Mouse (Mus musculus) kidney, postnatal 36 days (tissue): ENCODE data around the gene Olfr319.
"Not testable (repeated sequence)": the region's sequence is repeated elsewhere in the genome, so short reads cannot be mapped to it uniquely, and the experiment has no call there.

Experiments
- DNase-seq, 2 experiments: peaks; one replicate each; pipeline ENCODE4 v3.0.0; 2021 to 2022; ENCODE audit warnings: mixed read lengths in 2 of 2

Olfr319 gene

DNA sequence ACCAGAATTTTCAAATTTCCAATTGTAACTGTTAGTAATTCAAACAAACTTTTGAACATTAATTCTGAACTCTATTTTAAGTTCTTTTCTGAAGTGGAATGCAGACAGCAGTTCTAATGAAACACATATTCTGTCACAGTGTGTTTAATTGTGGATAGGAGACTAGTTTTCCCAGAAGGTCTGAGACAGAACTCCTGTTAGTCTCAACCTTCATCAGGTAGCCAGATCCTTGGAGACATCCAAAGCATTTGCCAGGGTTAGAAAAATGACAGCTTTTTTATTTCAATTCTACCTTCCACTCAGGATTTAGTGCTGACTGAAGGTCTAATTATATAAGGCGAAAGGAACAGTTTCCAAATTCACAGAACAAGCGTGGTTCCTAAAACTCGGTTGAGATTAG, at the start of gene Olfr319:
Gene Olfr319 (plus strand): TSS at position 301 of the 400 bp plus-strand sequence.
- no peak for DNase-seq

GRCm38 (mm10) chr11:58655151-58655550, 43.8 kb upstream of the Olfr319 start:
- no peak for DNase-seq

DNA sequence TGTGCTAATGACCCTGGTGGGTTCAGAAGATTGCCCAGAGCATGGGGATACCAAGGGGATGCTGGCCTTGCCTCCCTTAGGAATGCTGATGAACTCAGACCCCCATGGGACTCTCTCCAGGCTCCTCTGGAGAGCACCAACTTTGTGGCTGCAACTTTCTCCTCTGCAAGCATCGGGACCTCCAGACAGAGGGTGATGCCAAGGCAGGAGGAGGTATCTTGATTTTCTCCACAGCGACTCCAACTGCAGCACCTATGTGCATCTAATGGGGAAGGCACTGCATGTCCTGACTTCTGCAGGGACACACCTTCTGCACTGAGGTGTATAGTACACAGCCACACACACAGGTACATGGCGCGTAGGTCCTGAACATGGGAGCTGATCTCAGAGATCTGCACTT, 40.4 kb upstream of the Olfr319 start, which contains the start of gene Olfr322:
Gene Olfr322 (plus strand): TSS at position 187 of the 400 bp plus-strand sequence.
- no peak for DNase-seq

GRCm38 (mm10) chr11:58669252-58669651, 29.7 kb upstream of the Olfr319 start:
- DNase-seq, result no peak

DNA sequence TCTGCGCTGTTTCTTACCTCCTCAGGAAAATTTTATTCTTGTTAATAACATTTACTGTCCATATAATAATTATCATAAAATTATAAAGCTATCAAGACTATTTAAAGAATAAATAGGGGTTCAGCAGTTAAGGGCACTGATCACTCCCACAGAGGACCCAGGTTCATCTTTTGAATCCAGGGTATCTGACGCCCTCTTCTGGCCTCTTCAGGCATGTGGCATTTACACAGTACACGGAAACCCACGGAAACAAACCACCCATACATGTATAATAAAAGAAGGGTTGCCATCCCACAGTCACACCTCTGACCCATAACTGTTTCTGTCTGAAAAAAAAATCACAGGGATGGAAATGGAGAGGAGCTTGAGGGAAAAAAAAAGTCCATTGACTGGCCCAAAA, 27.1 kb upstream of the Olfr319 start:
- DNase-seq, result peak in 1 of 2 experiments; percentile 14

GRCm38 (mm10) chr11:58680799-58681198, 18.2 kb upstream of the Olfr319 start, which contains the start of gene Olfr320:
Gene Olfr320, plus strand, starts transcription at chr11:58681099.
- DNase-seq, result no peak

DNA sequence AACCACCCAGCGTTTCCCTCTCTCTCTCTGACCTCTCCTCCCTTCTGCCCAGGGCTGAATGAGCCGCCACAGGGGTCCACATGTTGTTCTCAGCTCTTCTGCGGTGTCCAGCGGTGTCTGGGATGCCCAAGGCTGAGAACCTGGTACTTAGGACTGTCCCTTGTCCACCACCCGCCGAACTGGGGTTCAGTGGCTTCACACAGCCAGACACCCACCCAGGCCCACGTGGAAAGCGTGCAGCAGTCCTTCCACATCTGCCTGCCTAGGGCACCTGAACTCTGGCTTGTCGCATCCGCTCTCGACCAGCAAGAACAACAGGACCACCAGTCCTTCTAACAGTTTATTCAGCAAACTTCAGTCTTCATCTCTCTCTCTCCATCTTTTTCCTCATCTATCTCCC, 10.1 kb downstream of the Olfr319 start:
- no peak for DNase-seq

- DNase-seq, result not testable (repeated sequence)
Observed at GRCm38 (mm10) chr11:58717723-58718122, 18.8 kb downstream of the Olfr319 start.

- no peak for DNase-seq
Observed at GRCm38 (mm10) chr11:58719701-58720100, 20.7 kb downstream of the Olfr319 start.

GRCm38 (mm10) chr11:58723914-58724313, 25.0 kb downstream of the Olfr319 start, which contains the start of gene Olfr318:
Gene Olfr318, minus strand, starts transcription at chr11:58724014.
- no peak for DNase-seq

GRCm38 (mm10) chr11:58727896-58728650, 29.1 kb downstream of the Olfr319 start:
- peak; percentile 57 to 69 for DNase-seq

- no peak for DNase-seq
Observed at GRCm38 (mm10) chr11:58733372-58733771, 34.4 kb downstream of the Olfr319 start.

GRCm38 (mm10) chr11:58738792-58739262, 39.9 kb downstream of the Olfr319 start, which contains the start of gene Olfr317:
Gene Olfr317, minus strand, starts transcription at chr11:58739212.
- DNase-seq, result no peak

- DNase-seq, result not testable (repeated sequence)
Observed at GRCm38 (mm10) chr11:58751096-58751495, 52.1 kb downstream of the Olfr319 start.

- no peak for DNase-seq
Observed at GRCm38 (mm10) chr11:58752434-58752833, 53.5 kb downstream of the Olfr319 start, which contains the start of gene Olfr316. Gene Olfr316, plus strand, starts transcription at chr11:58752734.
